Mouse (Mus musculus): ENCODE results near the gene Fank1. TPM values are rescaled to one million over a fixed set of nuclear protein-coding genes. Genes with fewer than 3 reads are reported as not detected.

Gene Fank1
- total RNA-seq, 2 experiments from 2014 or later, result not detected

- no peak for DNase-seq
These were observed 122.7 kb downstream of the Fank1 start for GRCm38 (mm10) chr7:133899391-133899790.

GRCm38 (mm10) chr7:133908966-133909365, 132.3 kb downstream of the Fank1 start:
- no peak for DNase-seq

GRCm38 (mm10) chr7:133909833-133910375, 133.2 kb downstream of the Fank1 start:
- no peak for DNase-seq

- no peak for DNase-seq
These were observed 135.2 kb downstream of the Fank1 start for GRCm38 (mm10) chr7:133911881-133912280.

- no peak for DNase-seq
These were observed 139.6 kb downstream of the Fank1 start for GRCm38 (mm10) chr7:133916230-133916629.

- no peak for DNase-seq
These were observed 142.6 kb downstream of the Fank1 start for GRCm38 (mm10) chr7:133919306-133919705.

- peak; percentile 15 to 61 for DNase-seq
These were observed 143.3 kb downstream of the Fank1 start for GRCm38 (mm10) chr7:133919918-133920317.

- peak in 1 of 2 experiments; percentile 14 for DNase-seq
These were observed 144.1 kb downstream of the Fank1 start for GRCm38 (mm10) chr7:133920724-133921123.

GRCm38 (mm10) chr7:133921291-133921690, 144.6 kb downstream of the Fank1 start:
- DNase-seq, result no peak

GRCm38 (mm10) chr7:133923994-133924393, 147.3 kb downstream of the Fank1 start:
- DNase-seq, result peak in 1 of 2 experiments; percentile 4

- peak in 1 of 2 experiments; percentile 15 for DNase-seq
These were observed 149.1 kb downstream of the Fank1 start for GRCm38 (mm10) chr7:133925771-133926170.

- DNase-seq, result peak in 1 of 2 experiments; percentile 9
These were observed 152.3 kb downstream of the Fank1 start for GRCm38 (mm10) chr7:133928981-133929380.

Other genes starting within 250 kb of the Fank1 start
- gene Tex36, start 174.7 kb upstream of the Fank1 start, total RNA-seq (2021), result not detected
- gene Edrf1, start 139.3 kb upstream of the Fank1 start, total RNA-seq (2021), result 10 to 100 TPM; 12.1 to 14.0 TPM
- not detected for gene Mmp21, start 96.8 kb upstream of the Fank1 start, total RNA-seq (2021)
- 10 to 100 TPM; 52.6 to 64.7 TPM for gene Bccip, start 67.5 kb upstream of the Fank1 start, total RNA-seq (2021)
- gene Uros, start 66.8 kb upstream of the Fank1 start, total RNA-seq (2021), result 10 to 100 TPM; 21.2 to 23.2 TPM
- gene Dhx32, start 5.9 kb downstream of the Fank1 start, total RNA-seq (2021), result 10 to 100 TPM; 38.8 to 48.1 TPM